Mouse (Mus musculus): ENCODE results near the gene Msx1. TPM values are rescaled to one million over a fixed set of nuclear protein-coding genes. Genes with fewer than 3 reads are reported as not detected.

Msx1 gene
- polyA plus RNA-seq (2014; fragmentation: Nextera tagmentation; extraction: Ambion mirVana), result 25.4 and 37.4 TPM in 2 replicates

- peak within 1 kb of the TSS; percentile 54 for H3K9ac ChIP-seq
- H3K27me3 ChIP-seq (ENCODE audit: control insufficient read depth, insufficient read depth, low read length), result peaks cover 91% of the 10 kb centered on the region
- peaks cover 15% of the 10 kb centered on the region; the same call in 1 of the 2 replicates for H3K4me1 ChIP-seq (replicated peaks; ENCODE audit: control insufficient read depth, insufficient read depth, low read length)
- DNase-seq (ENCODE audit: low spot score) (peak; percentile 70), ATAC-seq (ENCODE audit: low FRiP score) (peak; percentile 77)
- no peak within 1 kb of the TSS for H3K27ac ChIP-seq
- peak within 1 kb of the TSS; percentile 58 for H3K4me2 ChIP-seq (replicated peaks)
- H3K9me3 ChIP-seq (ENCODE audit: control insufficient read depth, low read length), result no peaks in the 10 kb centered on the region
- no peaks in the 10 kb centered on the region for H3K36me3 ChIP-seq (replicated peaks; ENCODE audit: control insufficient read depth, insufficient read depth)
- WGBS, result under 1% methylated on average over 37 of the region's 37 CpGs
- peak within 1 kb of the TSS; percentile 30 for H3K4me3 ChIP-seq (replicated peaks; ENCODE audit: low read length)
Measured at GRCm38 (mm10) chr5:37824461-37824795, at the start of gene Msx1. Msx1 (minus strand) TSS chr5:37824583.

- no peaks in the 10 kb centered on the region for H3K4me1 ChIP-seq (replicated peaks; ENCODE audit: control insufficient read depth, insufficient read depth, low read length)
- ATAC-seq (ENCODE audit: low FRiP score) (no peak; the same call in 1 of the 2 replicates), DNase-seq (ENCODE audit: low spot score) (no peak)
- no peak overlapping the region for H3K4me3 ChIP-seq (replicated peaks; ENCODE audit: low read length)
- no peaks in the 10 kb centered on the region for H3K9me3 ChIP-seq (ENCODE audit: control insufficient read depth, low read length)
- H3K36me3 ChIP-seq (replicated peaks; ENCODE audit: control insufficient read depth, insufficient read depth), result no peaks in the 10 kb centered on the region
- WGBS, result 60% methylated on average over 6 of the region's 6 CpGs
- H3K27me3 ChIP-seq (ENCODE audit: control insufficient read depth, insufficient read depth, low read length), result 0 out of 2 replicates have a peak, but pooled peaks cover 9% of the 10 kb centered on the region
- no peak overlapping the region for H3K27ac ChIP-seq
- no peak overlapping the region for H3K4me2 ChIP-seq (replicated peaks)
- no peak overlapping the region for H3K9ac ChIP-seq
Measured at GRCm38 (mm10) chr5:37865471-37865870, 41.1 kb upstream of the Msx1 start.

GRCm38 (mm10) chr5:37864309-37864708 lies 39.9 kb upstream of the Msx1 start:
- no peak overlapping the region for H3K4me3 ChIP-seq (replicated peaks; ENCODE audit: low read length)
- 0 out of 2 replicates have a peak, but pooled peaks cover 11% of the 10 kb centered on the region for H3K27me3 ChIP-seq (ENCODE audit: control insufficient read depth, insufficient read depth, low read length)
- WGBS, result 91% methylated on average over 2 of the region's 2 CpGs

GRCm38 (mm10) chr5:37860846-37861245 lies 36.5 kb upstream of the Msx1 start:
- Histone ChIP-seq H3K9ac (no peak overlapping the region), H3K4me1 (replicated peaks; ENCODE audit: control insufficient read depth, insufficient read depth, low read length) (no peaks in the 10 kb centered on the region), H3K36me3 (replicated peaks; ENCODE audit: control insufficient read depth, insufficient read depth) (no peaks in the 10 kb centered on the region), H3K4me2 (replicated peaks) (no peak overlapping the region), H3K9me3 (ENCODE audit: control insufficient read depth, low read length) (no peaks in the 10 kb centered on the region), H3K4me3 (replicated peaks; ENCODE audit: low read length) (no peak overlapping the region), H3K27me3 (ENCODE audit: control insufficient read depth, insufficient read depth, low read length) (0 out of 2 replicates have a peak, but pooled peaks cover 13% of the 10 kb centered on the region), H3K27ac (no peak overlapping the region)
- 86% methylated on average over 6 of the region's 6 CpGs for WGBS
- ATAC-seq (ENCODE audit: low FRiP score) (no peak), DNase-seq (ENCODE audit: low spot score) (no peak)

More at GRCm38 (mm10) chr5:37864309-37864708, 39.9 kb upstream of the Msx1 start:
- no peaks in the 10 kb centered on the region for H3K4me1 ChIP-seq (replicated peaks; ENCODE audit: control insufficient read depth, insufficient read depth, low read length)
- H3K4me2 ChIP-seq (replicated peaks), result no peak overlapping the region
- no peak overlapping the region for H3K27ac ChIP-seq
- no peaks in the 10 kb centered on the region for H3K36me3 ChIP-seq (replicated peaks; ENCODE audit: control insufficient read depth, insufficient read depth)
- H3K9ac ChIP-seq, result no peak overlapping the region
- DNase-seq (ENCODE audit: low spot score), result no peak
- no peaks in the 10 kb centered on the region for H3K9me3 ChIP-seq (ENCODE audit: control insufficient read depth, low read length)
- no peak for ATAC-seq (ENCODE audit: low FRiP score)

- H3K36me3 ChIP-seq (replicated peaks; ENCODE audit: control insufficient read depth, insufficient read depth), result no peaks in the 10 kb centered on the region
- no peak overlapping the region for H3K4me3 ChIP-seq (replicated peaks; ENCODE audit: low read length)
- 43% methylated on average over 7 of the region's 7 CpGs for WGBS
- no peaks in the 10 kb centered on the region for H3K9me3 ChIP-seq (ENCODE audit: control insufficient read depth, low read length)
- H3K27me3 ChIP-seq (ENCODE audit: control insufficient read depth, insufficient read depth, low read length), result 0 out of 2 replicates have a peak, but pooled peaks cover 18% of the 10 kb centered on the region
- no peak overlapping the region for H3K4me2 ChIP-seq (replicated peaks)
- 0 out of 2 replicates have a peak overlapping the region, but pooled peaks have one; percentile 43 for H3K27ac ChIP-seq
- no peaks in the 10 kb centered on the region for H3K4me1 ChIP-seq (replicated peaks; ENCODE audit: control insufficient read depth, insufficient read depth, low read length)
- no peak for ATAC-seq (ENCODE audit: low FRiP score)
- H3K9ac ChIP-seq, result no peak overlapping the region
- DNase-seq (ENCODE audit: low spot score), result no peak
Measured at GRCm38 (mm10) chr5:37860151-37860721, 35.9 kb upstream of the Msx1 start.

- DNase-seq (ENCODE audit: low spot score) (peak; percentile 64), ATAC-seq (ENCODE audit: low FRiP score) (peak; percentile 79)
- no peak overlapping the region for H3K4me3 ChIP-seq (replicated peaks; ENCODE audit: low read length)
- H3K27ac ChIP-seq, result no peak overlapping the region
- no peaks in the 10 kb centered on the region for H3K9me3 ChIP-seq (ENCODE audit: control insufficient read depth, low read length)
- H3K4me2 ChIP-seq (replicated peaks), result no peak overlapping the region
- WGBS, result 29% methylated on average over 14 of the region's 14 CpGs
- 0 out of 2 replicates have a peak, but pooled peaks cover 19% of the 10 kb centered on the region for H3K27me3 ChIP-seq (ENCODE audit: control insufficient read depth, insufficient read depth, low read length)
- H3K9ac ChIP-seq, result no peak overlapping the region
- no peaks in the 10 kb centered on the region for H3K36me3 ChIP-seq (replicated peaks; ENCODE audit: control insufficient read depth, insufficient read depth)
- no peaks in the 10 kb centered on the region for H3K4me1 ChIP-seq (replicated peaks; ENCODE audit: control insufficient read depth, insufficient read depth, low read length)
Measured at GRCm38 (mm10) chr5:37857763-37858545, 33.6 kb upstream of the Msx1 start.

GRCm38 (mm10) chr5:37856057-37856456 lies 31.7 kb upstream of the Msx1 start:
- Histone ChIP-seq H3K4me3 (replicated peaks; ENCODE audit: low read length) (no peak overlapping the region), H3K9me3 (ENCODE audit: control insufficient read depth, low read length) (no peaks in the 10 kb centered on the region), H3K9ac (no peak overlapping the region), H3K4me1 (replicated peaks; ENCODE audit: control insufficient read depth, insufficient read depth, low read length) (peaks cover 6% of the 10 kb centered on the region), H3K36me3 (replicated peaks; ENCODE audit: control insufficient read depth, insufficient read depth) (no peaks in the 10 kb centered on the region), H3K4me2 (replicated peaks) (no peak overlapping the region), H3K27me3 (ENCODE audit: control insufficient read depth, insufficient read depth, low read length) (0 out of 2 replicates have a peak, but pooled peaks cover 14% of the 10 kb centered on the region), H3K27ac (no peak overlapping the region)
- DNase-seq (ENCODE audit: low spot score), result no peak
- ATAC-seq (ENCODE audit: low FRiP score), result no peak
- 68% methylated on average over 5 of the region's 5 CpGs for WGBS

GRCm38 (mm10) chr5:37854233-37854632 lies 29.9 kb upstream of the Msx1 start:
- Histone ChIP-seq H3K4me2 (replicated peaks) (no peak overlapping the region), H3K4me1 (replicated peaks; ENCODE audit: control insufficient read depth, insufficient read depth, low read length) (peaks cover 7% of the 10 kb centered on the region), H3K9ac (no peak overlapping the region), H3K27me3 (ENCODE audit: control insufficient read depth, insufficient read depth, low read length) (0 out of 2 replicates have a peak, but pooled peaks cover 8% of the 10 kb centered on the region), H3K36me3 (replicated peaks; ENCODE audit: control insufficient read depth, insufficient read depth) (no peaks in the 10 kb centered on the region), H3K9me3 (ENCODE audit: control insufficient read depth, low read length) (no peaks in the 10 kb centered on the region), H3K27ac (no peak overlapping the region), H3K4me3 (replicated peaks; ENCODE audit: low read length) (no peak overlapping the region)
- DNase-seq (ENCODE audit: low spot score), result no peak
- WGBS, result 76% methylated on average over 6 of the region's 6 CpGs
- no peak for ATAC-seq (ENCODE audit: low FRiP score)

GRCm38 (mm10) chr5:37851305-37851982 lies 27.1 kb upstream of the Msx1 start:
- peak; percentile 31; the same call in 1 of the 2 replicates for ATAC-seq (ENCODE audit: low FRiP score)
- Histone ChIP-seq H3K4me3 (replicated peaks; ENCODE audit: low read length) (no peak overlapping the region), H3K27me3 (ENCODE audit: control insufficient read depth, insufficient read depth, low read length) (0 out of 2 replicates have a peak, but pooled peaks cover 8% of the 10 kb centered on the region), H3K4me1 (replicated peaks; ENCODE audit: control insufficient read depth, insufficient read depth, low read length) (peaks cover 7% of the 10 kb centered on the region), H3K36me3 (replicated peaks; ENCODE audit: control insufficient read depth, insufficient read depth) (no peaks in the 10 kb centered on the region), H3K4me2 (replicated peaks) (no peak overlapping the region), H3K27ac (no peak overlapping the region), H3K9ac (no peak overlapping the region), H3K9me3 (ENCODE audit: control insufficient read depth, low read length) (no peaks in the 10 kb centered on the region)
- 32% methylated on average over 15 of the region's 15 CpGs for WGBS
- DNase-seq (ENCODE audit: low spot score), result no peak
